Mouse (Mus musculus): ENCODE results near the gene Robo1.

Gene Robo1

DNA sequence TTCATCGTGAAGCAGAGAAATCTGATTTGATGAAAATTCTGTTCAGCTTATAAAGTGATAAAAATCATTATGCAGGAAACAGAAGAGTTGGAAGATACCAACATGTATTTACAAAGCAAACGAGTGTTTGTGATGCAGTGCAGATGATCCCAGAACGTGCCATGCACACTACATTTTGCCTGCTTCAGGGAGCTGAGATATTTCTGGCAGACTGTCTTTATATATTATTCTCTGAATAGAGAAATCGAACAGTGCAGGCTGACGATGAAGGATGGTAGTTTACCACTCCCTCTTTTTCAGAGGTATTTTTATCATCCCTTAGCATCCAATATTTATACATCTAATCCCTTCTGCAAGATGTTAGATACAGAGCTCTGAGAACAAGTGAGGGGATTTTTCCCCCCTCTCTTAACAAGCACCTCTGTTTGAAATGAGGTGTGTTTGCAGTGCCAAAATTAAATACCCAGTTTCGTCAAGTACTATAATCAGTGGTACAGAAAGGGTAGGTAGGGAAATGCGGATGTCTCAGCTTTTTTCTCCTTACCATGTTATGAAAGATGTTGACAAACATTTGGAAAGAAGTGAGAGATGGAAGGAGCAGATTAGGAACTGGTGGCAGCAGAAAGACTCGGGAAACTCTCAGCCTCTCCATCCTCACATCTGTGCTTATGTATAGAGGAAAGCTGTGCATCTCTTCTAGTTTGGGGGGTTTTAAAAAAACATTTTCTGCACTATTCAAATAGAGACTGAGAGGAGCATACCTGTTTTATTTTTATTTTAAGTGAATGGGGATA lies at the start of gene Robo1:
Gene Robo1 (plus strand): TSS at position 770 of the 794 bp plus-strand sequence.
- in situ Hi-C loops (cut with MboI, MseI) = no loop called here

DNA sequence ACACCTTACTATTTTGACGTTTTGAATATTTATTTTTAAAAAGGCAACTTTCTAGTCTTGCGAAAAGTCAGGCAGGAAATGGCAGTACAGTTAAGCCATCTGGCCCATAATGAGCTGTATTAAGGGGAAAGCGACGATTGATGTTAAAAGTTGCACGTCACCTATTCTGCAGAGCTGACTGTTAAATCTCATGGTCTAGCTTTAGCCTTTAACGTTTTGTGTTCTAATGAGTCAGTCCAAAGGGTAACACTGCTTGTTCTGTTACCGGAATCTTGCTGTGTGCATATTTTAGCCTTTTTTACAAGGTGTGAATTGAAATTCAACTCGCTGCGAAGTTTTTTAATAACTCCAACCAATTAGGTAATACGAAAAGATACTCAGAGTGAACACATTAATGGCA lies 40.3 kb upstream of the Robo1 start:
- in situ Hi-C loops (cut with MboI, MseI) = no loop called here

GRCm38 (mm10) chr16:72276390-72277074 lies 31.6 kb upstream of the Robo1 start:
- in situ Hi-C loops (cut with MboI, MseI) = no loop called here

DNA sequence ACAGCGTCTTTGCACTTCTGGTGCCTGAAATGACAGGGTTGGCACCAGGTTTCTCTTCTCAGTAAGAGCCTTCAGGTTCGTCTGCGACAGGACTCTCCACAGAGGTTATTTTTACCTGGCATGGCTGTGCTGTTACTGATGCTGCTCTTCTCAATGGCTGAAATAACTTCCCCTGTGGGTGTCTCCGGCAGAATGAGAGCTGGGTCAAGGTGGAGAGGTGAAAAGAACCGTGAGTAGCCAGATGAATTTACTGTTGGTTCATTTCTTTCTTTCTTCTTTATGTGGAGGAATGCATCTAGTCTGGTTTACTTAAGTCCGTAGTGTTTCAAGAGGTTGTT lies 194 bp downstream of the Robo1 start:
- in situ Hi-C loops (cut with MboI, MseI) = no loop called here

GRCm38 (mm10) chr16:72327321-72327720 lies 19.2 kb downstream of the Robo1 start:
- in situ Hi-C loops (cut with MboI, MseI) = no loop called here

GRCm38 (mm10) chr16:72328579-72328978 lies 20.5 kb downstream of the Robo1 start:
- in situ Hi-C loops (cut with MboI, MseI) = no loop called here

DNA sequence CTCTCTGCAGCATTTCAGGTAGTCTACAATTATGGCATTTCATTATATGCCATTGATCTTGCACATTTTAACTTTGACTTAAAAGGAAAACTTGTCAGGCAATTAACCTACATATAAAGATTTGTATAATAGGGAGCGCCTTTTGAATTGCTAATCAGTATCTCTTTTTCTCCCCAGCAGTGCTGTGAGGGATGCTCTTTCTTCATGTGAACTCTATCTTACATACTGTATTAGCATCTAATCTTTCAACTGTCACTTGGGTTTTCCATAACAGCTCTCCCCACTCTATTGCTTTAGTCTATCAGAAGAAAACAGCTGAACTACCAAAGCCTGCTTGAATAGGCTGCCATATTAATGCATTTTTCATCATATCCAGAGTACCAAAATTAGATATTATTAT lies 29.7 kb downstream of the Robo1 start:
- in situ Hi-C loops (cut with MboI, MseI) = no loop called here

DNA sequence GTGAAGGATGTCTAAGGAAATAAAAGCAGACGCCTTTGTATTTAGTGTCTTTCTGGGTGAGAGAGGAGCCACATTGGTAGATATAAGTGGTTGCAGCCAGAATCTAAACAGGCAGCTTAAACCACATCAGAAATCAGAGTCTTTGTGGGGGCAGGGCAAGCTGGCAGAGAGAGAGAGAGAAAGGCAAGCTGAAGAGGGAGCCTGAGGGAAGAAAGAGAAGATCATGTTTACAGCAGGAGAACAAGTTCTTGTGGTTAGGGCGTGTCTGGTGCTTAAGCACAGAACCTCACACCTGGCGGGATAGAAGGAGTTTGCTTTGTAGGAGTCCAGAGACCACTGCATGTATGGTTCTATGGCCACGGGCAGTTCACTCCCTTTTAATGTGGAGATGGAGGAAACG lies 42.3 kb downstream of the Robo1 start:
- in situ Hi-C loops (cut with MboI, MseI) = no loop called here

GRCm38 (mm10) chr16:72356515-72357357 lies 48.6 kb downstream of the Robo1 start:
- in situ Hi-C loops (cut with MboI, MseI) = no loop called here

DNA sequence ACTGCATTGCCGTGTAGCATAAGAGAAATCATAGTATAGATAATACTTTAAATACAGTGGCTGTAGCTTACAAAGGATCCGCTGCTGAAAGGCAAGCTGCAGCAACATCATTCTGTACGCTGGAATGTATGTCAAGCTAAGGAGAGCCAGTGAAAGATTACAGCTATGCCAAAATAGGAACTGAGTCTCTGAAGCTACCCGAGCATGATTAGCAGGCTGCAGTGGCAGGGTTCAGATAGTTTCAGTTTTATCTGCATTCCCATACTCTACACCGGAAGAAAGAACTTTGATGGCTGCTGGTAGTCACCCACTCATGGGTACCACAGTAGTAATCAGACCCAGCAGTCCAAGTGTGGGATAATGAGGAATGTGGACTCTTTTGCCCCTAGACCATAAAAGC lies 68.8 kb downstream of the Robo1 start:
- in situ Hi-C loops (cut with MboI, MseI) = no loop called here

DNA sequence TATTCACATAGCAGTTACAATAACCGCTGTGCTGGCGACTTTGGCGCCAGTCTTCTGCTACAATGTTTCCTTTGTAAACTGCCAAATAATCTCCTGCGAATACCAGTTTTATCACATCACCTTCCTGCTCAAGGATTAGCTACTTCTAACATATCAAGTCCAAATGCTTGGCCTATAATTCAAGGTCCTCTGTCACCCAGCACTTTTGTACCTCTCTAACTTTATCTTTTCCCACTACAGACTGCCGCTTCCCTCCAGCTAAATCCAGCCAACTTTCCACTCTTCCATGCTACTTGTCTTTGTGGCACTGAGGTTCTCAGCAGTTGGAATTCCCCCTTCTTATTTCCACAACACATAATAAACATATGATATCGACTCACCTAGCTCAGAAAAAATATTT lies 73.7 kb downstream of the Robo1 start:
- in situ Hi-C loops (cut with MboI, MseI) = no loop called here

DNA sequence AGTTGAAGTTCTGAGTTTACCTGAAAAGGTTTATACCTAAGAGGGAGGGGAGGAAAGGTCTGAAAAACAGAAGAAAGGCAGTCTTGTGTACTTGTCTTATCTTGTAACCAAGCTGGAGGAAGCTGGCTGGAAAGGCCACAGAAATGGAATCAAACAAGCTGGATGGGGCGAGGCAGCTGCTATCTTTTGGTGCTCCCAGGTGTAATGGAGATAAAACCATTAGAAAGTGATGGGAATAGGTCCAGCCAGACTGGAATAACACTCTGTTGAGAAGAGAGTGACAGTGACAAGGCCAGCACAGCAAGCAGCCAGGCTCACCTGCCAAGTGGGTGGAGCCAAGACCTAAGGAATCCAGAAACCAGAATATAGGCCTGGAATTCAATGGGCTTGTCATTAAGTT lies 75.5 kb downstream of the Robo1 start:
- in situ Hi-C loops (cut with MboI, MseI) = no loop called here

- in situ Hi-C loops (cut with MboI, MseI) = no loop called here
These were observed 85.4 kb downstream of the Robo1 start for GRCm38 (mm10) chr16:72393512-72393911.

DNA sequence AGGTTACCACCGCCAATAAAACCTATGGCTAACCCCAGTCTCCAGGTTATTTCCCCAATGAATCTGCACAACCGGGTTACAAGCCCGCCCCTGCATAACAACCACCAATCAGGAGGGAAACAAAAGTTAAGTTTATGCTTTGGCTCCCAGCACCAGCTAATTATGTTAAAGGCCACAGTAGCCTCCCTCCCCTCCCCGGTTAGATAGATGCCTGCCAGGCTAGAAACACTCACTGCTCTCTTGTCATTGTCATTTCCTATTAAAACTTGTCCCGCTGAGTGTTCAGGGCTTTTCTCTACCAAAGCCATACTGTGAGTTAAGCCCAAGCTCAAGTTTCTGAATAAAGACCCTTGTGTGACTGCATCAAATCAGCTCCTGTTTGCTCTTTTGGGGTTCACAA lies 90.7 kb downstream of the Robo1 start:
- in situ Hi-C loops (cut with MboI, MseI) = no loop called here

GRCm38 (mm10) chr16:72402381-72402780 lies 94.3 kb downstream of the Robo1 start:
- in situ Hi-C loops (cut with MboI, MseI) = no loop called here

DNA sequence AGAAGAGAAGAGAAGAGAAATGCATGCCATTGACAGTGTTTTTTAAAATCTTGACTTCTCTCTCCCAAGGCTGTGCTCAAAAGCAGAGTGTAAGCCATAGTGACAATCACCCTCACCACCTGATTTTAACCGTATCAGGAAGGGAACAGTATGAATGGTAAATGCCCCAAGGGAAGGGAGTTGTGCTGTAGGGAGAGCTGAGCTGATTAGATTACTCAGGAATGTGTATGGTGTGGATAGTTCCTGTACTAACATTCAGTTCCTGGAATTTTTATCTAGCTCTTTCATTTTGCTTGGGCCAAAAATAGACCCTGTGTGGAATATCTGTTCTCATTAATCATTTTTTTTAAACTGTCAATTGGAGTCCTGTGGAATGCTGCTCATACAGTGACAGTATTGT lies 101.7 kb downstream of the Robo1 start:
- in situ Hi-C loops (cut with MboI, MseI) = no loop called here

DNA sequence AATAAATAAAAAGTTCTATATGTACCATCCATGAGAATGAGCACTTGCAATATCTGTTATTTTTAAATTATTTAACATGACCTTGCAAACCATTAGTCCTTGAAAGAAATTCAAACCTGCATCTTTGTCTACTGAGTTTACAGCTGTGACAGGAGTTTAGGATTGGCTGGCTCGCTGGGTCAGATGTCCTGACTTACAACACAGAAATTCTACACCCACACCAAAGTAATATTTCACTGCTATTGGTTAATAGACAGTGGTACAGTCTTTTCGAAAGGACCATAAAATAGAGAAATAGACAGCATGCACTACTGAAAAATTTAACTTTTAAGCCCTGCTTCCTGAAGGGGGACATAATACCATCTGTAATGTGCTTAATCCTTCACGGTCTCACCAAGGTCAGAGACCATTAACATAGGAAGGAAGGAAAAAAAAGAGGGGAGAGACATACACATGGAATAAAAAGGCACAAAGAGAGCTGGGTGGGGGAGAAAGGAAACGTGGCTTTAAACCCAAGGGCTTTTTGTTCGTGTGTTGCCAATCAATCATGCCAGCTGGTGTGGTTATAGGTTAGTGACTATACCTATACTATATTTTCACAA lies 103.7 kb downstream of the Robo1 start:
- in situ Hi-C loops (cut with MboI, MseI) = no loop called here

GRCm38 (mm10) chr16:72412879-72413278 lies 104.8 kb downstream of the Robo1 start:
- in situ Hi-C loops (cut with MboI, MseI) = no loop called here

DNA sequence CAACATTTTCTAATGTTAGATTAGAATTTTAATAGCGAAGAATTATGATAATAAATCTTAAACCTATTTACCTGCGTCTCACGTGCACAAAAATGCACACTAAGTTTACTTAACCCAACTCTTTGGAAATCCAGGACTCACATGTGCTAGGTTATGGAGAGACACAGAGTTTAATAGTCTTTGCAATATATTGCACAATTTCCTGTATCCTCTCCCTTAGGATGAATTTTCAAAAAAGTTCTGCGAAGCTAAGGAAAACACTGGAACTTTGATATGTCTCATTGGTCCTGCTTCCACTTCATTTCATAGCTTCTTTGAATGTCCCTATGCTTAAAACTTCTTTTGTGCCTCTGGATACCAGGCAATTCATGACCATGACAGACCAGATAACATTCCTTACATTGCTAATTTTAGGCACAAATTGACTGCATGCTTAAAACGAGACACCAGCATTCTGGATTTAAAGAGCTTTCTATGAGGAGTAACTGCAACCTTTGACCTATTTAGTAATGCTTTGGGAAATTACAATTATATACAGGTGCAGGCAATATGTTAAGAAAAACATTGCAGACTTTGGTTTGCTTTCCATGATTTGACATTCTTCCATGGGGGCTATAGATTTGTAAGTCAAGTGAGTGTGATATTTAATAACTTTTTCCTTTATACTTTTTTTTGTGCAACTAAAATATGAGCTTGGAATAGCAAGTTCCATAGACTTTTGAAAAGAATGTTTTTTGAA lies 111.4 kb downstream of the Robo1 start:
- in situ Hi-C loops (cut with MboI, MseI) = no loop called here

- in situ Hi-C loops (cut with MboI, MseI) = no loop called here
These were observed 114.3 kb downstream of the Robo1 start for GRCm38 (mm10) chr16:72422426-72422825.

DNA sequence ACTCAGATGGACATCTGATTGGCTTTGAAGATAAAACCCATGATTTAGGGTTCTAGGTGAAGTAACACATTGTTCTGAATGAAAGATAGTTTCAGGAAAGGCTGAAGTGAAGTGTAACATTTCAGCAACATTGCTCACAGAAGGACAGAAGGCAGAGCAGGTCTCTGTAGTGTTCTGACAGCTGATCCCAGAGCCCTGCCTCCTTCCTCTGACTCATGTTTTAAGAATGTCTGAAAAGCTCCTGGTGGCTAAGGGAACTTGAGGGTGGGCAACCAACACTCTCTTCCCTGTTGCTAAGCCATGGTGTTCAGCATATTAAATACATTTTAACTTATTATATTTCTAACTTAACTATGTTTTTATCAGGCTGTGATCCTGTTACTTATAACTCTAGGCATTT lies 126.3 kb downstream of the Robo1 start:
- in situ Hi-C loops (cut with MboI, MseI) = no loop called here

All from regulatory T cell (primary cell).